Mouse (Mus musculus) liver, embryonic 14.5 days (tissue): ENCODE measurements around the gene Tomm7.

Experiments used
- CTCF ChIP-seq: IDR thresholded peaks from 2 replicates; pipeline ENCODE4 v1.5.1; 2016; ENCODE audit warnings: antibody characterized with exemption, low read depth, control low read depth
- EP300 ChIP-seq: IDR thresholded peaks from 2 replicates; pipeline ENCODE4 v1.6.1; 2016; ENCODE audit warnings: antibody characterized with exemption, low read depth

- TF ChIP-seq CTCF (no peak), EP300 (no peak)
These were observed 13.2 kb upstream of the Tomm7 start for GRCm38 (mm10) chr5:23857189-23857588.
